Mouse (Mus musculus) spleen, postnatal 0 days (tissue): ENCODE results near the gene Phactr4. TPM values are rescaled to one million over a fixed set of nuclear protein-coding genes. Genes with fewer than 3 reads are reported as not detected.

ENCODE experiments used
- polyA plus RNA-seq: library from polyadenylated mRNA; unstranded; fragments of >200 nt; fragmentation: Nextera tagmentation; extraction: Ambion mirVana; gene quantifications from 2 replicates; pipeline ENCODE4 v1.2.1, GENCODE M21; 2015

The Phactr4 gene
- polyA plus RNA-seq = 11.8 and 13.4 TPM in 2 replicates

DNA sequence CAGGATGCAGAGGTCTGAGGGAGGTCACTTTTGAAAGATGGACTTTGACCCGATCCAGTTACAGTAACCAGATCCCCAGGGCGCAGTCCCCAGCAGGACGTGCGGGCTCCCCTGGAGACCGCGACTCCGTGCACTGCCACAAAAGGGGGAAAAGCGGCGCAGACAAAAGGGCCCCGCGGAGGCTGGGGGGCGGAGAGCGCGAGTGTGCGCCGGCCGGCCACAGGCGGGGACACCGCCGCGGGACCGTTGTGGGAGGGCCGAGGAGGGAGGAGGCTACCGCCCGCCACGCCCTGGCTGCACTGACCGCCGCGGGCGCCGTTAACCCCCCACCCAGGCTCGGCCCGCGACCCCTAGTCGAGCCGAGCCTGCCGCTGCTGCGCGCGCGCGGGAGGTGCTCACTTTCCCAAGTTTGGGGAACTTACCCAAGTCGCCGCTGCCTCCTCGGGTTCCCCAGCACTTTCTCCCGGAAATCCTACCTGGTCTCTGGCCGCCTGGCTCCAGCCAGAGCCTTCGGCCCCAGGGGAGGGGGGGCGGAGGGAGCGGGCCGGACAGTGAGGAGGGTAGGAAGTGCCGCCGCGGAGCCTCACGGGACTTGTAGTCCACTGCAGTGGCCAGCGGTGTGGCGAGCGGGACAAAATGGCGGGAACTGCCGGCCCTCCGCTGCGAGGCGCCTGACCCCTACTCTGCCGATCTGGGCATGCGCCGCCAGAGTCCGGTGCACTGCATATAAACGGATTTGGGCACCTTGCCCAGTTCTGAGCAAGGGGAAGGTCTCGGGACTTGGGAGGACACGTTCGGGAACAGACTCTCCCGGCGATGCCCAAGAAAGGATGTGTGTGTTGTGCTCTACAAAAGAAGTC, at the start of gene Phactr4:
TSS of gene Phactr4 (minus strand) at position 567 of the 860 bp plus-strand sequence.

DNA sequence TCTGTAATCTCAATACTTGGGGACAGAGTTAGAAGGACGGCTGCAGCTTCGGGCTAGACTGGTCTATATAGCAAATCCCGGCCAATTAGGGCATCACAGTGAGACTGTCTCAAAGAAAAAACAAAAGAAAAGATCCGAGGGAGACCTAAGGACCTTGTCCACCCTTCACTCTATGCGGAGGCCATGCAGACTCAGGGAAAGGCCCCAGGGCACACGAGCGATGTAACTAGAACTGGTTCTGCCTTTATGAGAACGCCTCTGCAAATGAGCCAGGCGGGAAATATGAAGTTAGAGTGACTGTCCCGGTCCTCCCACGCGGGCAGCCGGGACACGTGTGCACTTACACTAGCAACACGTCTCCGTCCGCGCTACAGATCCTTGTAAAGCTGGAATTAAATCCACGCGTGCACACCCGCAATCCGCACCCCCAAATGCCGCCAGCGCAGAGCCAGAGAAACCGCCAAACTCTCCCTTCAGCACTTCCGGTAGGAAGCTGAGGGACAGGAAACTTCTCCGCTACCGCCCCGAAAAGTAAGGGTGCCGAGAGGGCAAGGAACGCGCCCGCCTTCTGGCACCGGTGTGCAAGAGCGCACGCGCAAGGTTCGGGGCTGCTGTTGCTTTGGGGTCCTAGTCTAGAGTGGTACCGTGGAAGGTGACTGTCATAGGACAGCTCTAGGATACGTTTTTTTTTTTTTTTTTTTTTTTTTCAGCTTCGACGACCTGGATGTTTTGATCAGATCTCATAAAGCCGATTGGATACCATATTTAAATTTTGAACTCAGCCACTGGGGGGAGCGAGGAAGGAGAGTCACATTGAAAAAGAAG, 41.4 kb upstream of the Phactr4 start, which contains the start of gene Med18:
TSS of gene Med18 (minus strand) at position 492 of the 825 bp plus-strand sequence.

DNA sequence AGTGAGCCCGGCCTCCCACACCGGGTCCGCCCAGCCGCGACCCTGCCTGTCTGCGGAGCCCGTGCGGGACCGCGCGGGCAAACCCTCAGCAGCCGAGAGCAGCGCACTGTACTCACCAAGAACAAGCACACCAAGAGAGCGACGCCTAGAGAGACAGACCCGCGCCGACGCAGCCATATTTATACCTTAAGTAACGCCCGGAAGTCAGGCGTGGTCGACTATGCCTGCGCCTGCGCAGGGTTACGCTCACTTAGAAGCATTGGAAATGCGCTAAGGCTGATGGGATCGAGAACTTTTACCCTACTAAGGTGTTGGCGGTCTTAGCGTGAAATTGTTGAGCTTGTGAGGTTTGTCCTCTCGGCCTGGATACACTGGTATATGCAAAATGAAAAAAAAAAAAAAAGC, 68.8 kb downstream of the Phactr4 start, which contains the start of gene Rcc1:
TSS of gene Rcc1 (minus strand) at position 125 of the 405 bp plus-strand sequence.

DNA sequence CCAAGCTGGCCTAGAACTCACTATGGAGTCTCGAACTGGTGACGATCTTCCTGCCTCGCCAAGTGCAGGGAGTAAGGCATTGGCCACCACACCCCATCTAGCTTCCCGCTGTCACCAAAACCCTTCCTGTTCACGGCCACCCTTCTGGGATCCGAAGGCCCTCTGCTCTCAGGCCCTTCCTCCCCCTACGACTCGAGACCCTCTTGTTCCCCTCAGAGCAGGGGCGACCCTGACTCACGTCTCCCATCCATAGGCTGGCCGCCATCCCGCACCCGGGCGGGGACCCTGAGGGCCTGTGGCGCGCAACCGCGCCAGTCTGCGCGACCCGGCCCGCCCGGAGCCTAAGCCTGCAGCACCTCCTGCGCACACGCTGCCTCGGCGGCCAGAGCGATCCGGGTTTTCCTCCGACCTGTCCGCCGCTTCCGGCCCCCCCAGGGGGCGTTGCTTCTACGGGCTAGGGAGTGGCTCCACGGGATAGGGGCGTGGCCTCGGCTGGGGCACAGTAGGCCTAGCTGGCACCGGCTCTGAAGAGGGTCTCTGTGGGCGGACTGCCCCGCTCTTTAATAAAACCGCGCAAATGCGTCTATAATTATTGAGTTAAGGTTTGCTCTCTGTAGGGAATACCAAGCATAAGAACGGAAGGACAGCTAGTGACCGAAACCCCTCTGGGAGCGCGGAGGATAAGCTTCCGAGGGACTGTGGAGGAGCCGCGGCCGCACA, 93.0 kb downstream of the Phactr4 start, which contains the start of gene Trnau1ap:
TSS of gene Trnau1ap (minus strand) at position 424 of the 720 bp plus-strand sequence.

Other genes with a start within 250 kb of the Phactr4 start
- gene Ythdf2, start 210.2 kb downstream of the Phactr4 start, polyA plus RNA-seq = 48.2 and 53.7 TPM in 2 replicates
- gene Gmeb1, start 160.9 kb downstream of the Phactr4 start, polyA plus RNA-seq = 17.7 and 18.4 TPM in 2 replicates
- 54.8 and 59.1 TPM in 2 replicates for gene Taf12, start 148.1 kb downstream of the Phactr4 start, polyA plus RNA-seq
- gene Rab42, start 119.1 kb downstream of the Phactr4 start, polyA plus RNA-seq = 1.8 and 2.1 TPM in 2 replicates
- gene Trnau1ap, start 93.0 kb downstream of the Phactr4 start, polyA plus RNA-seq = 42.4 and 44.6 TPM in 2 replicates
- gene Rcc1, start 68.9 kb downstream of the Phactr4 start, polyA plus RNA-seq = 69.5 and 69.8 TPM in 2 replicates
- 19.8 and 22.6 TPM in 2 replicates for gene Med18, start 41.4 kb upstream of the Phactr4 start, polyA plus RNA-seq
- 7.0 and 9.7 TPM in 2 replicates for gene Sesn2, start 88.0 kb upstream of the Phactr4 start, polyA plus RNA-seq
- 1,940 and 2,281 TPM in 2 replicates for gene Atpif1, start 111.2 kb upstream of the Phactr4 start, polyA plus RNA-seq
- 167 and 176 TPM in 2 replicates for gene Dnajc8, start 113.1 kb upstream of the Phactr4 start, polyA plus RNA-seq
- 4.8 and 6.3 TPM in 2 replicates for gene Ptafr, start 141.6 kb upstream of the Phactr4 start, polyA plus RNA-seq
- 10.1 and 10.3 TPM in 2 replicates for gene Eya3, start 216.5 kb upstream of the Phactr4 start, polyA plus RNA-seq